Mouse (Mus musculus) liver, embryonic 15.5 days (tissue): ENCODE results near the gene Kdelr3. TPM values are rescaled to one million over a fixed set of nuclear protein-coding genes. Genes with fewer than 3 reads are reported as not detected.
A peak's percentile ranks its signal among the peaks of the same experiment; 100 is the strongest.

Experiments used
- ATAC-seq: fragments of 200-750 bp; cut with Nextera tagmentation; 2 replicates; pipeline ENCODE4 v1.8.0; 2017; ENCODE audit warnings: moderate number of reproducible peaks, mild to moderate bottlenecking, moderate library complexity; ENCODE audit not compliant: insufficient read depth
- H3K27ac ChIP-seq: fragments of 300-500 bp; sonication (generic); replicated peaks from 2 replicates; pipeline ENCODE4 v1.5.1; 2015; ENCODE audit warnings: mild to moderate bottlenecking, inconsistent platforms
- H3K27me3 ChIP-seq: fragments of 300-500 bp; sonication (generic); 2 replicates; pipeline ENCODE4 v1.6.1; 2015; ENCODE audit warnings: mild to moderate bottlenecking, inconsistent platforms
- H3K36me3 ChIP-seq: fragments of 300-500 bp; sonication (generic); replicated peaks from 2 replicates; pipeline ENCODE4 v1.6.1; 2015; ENCODE audit warnings: moderate library complexity, mild to moderate bottlenecking, inconsistent platforms
- H3K4me1 ChIP-seq: fragments of 300-500 bp; sonication (generic); replicated peaks from 2 replicates; pipeline ENCODE4 v1.6.1; 2015; ENCODE audit warnings: inconsistent platforms
- H3K4me2 ChIP-seq: fragments of 300-500 bp; sonication (generic); 2 replicates; pipeline ENCODE4 v1.6.1; 2015; ENCODE audit warnings: moderate library complexity, mild to moderate bottlenecking, inconsistent platforms
- H3K4me3 ChIP-seq: fragments of 300-500 bp; sonication (generic); replicated peaks from 2 replicates; pipeline ENCODE4 v1.5.1; 2015; ENCODE audit warnings: mild to moderate bottlenecking, inconsistent platforms
- H3K9ac ChIP-seq: fragments of 300-500 bp; sonication (generic); 2 replicates; pipeline ENCODE4 v1.6.1; 2015; ENCODE audit warnings: moderate library complexity, mild to moderate bottlenecking, inconsistent platforms
- H3K9me3 ChIP-seq: fragments of 300-500 bp; sonication (generic); replicated peaks from 2 replicates; pipeline ENCODE4 v1.6.1; 2016; ENCODE audit warnings: inconsistent platforms
- WGBS: fragments of 180-500 bp; shearing (Covaris S2); methylation state at CpG from one replicate; pipeline ENCODE4 v1.1.7; 2015; ENCODE audit warnings: mixed read lengths; ENCODE audit not compliant: insufficient replicate concordance; 5-methylcytosine and 5-hydroxymethylcytosine counted together
- polyA plus RNA-seq: library from polyadenylated mRNA; unstranded; fragments of >200 nt; fragmentation: Nextera tagmentation; extraction: Ambion mirVana; gene quantifications from 2 replicates; pipeline ENCODE4 v1.2.1, GENCODE M21; 2015

The Kdelr3 gene
- 4.5 and 5.3 TPM in 2 replicates for polyA plus RNA-seq

DNA sequence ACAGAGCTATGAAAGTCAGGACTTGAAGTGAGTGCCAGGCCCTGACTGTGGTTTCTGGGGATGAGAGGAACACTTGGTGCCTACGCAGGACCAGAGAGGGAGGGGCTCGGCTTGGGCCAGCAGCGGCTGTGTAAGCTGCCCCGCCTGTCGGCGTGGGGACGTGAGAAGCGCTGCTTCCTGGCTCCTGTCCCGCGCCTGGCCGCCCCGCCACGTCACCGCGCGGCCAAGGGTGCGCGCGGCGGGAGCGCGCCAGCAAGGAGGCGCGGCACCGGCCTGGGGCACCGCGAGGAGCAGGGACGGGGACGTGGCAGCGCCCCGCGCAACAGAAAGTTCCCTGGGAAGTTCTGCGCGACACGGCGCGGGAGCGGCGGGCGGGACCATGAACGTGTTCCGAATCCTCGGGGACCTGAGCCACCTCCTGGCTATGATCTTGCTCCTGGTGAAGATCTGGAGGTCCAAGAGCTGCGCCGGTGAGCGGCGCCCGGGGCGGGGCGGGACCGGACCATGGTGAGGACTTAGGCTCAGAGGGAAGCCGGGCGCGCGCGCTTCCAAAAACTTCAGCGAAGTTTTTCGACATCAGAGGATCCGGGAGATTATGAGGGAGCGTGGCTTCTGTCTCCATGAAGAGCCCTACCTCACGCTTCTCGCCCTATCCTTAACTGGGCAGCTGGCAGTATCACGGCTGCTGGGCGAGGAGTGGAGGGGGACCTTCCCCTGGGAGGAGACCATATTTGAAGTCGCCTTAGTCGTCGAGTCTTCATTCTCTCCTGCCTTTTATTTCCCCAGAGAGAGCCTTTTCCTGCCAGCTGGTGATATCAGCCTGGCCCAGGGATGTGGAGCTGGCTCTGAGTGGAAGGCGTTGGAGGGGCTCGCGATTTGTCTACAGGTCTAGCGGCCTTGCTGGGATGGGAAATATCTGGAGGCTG, at the start of gene Kdelr3:
TSS of gene Kdelr3 (plus strand) at position 241 of the 926 bp plus-strand sequence.
- Histone ChIP-seq H3K4me2 (peak within 1 kb of the TSS; percentile 71), H3K4me3 (peak within 1 kb of the TSS; percentile 48), H3K9me3 (no peaks in the 10 kb centered on the region), H3K4me1 (peaks cover 31% of the 10 kb centered on the region), H3K27ac (no peak within 1 kb of the TSS), H3K36me3 (no peaks in the 10 kb centered on the region), H3K27me3 (peaks cover 84% of the 10 kb centered on the region), H3K9ac (peak within 1 kb of the TSS; percentile 15; the same call in 1 of the 2 replicates)
- WGBS = under 1% methylated on average over 71 of the region's 71 CpGs
- ATAC-seq = peak; percentile 35; the same call in 1 of the 2 replicates

DNA sequence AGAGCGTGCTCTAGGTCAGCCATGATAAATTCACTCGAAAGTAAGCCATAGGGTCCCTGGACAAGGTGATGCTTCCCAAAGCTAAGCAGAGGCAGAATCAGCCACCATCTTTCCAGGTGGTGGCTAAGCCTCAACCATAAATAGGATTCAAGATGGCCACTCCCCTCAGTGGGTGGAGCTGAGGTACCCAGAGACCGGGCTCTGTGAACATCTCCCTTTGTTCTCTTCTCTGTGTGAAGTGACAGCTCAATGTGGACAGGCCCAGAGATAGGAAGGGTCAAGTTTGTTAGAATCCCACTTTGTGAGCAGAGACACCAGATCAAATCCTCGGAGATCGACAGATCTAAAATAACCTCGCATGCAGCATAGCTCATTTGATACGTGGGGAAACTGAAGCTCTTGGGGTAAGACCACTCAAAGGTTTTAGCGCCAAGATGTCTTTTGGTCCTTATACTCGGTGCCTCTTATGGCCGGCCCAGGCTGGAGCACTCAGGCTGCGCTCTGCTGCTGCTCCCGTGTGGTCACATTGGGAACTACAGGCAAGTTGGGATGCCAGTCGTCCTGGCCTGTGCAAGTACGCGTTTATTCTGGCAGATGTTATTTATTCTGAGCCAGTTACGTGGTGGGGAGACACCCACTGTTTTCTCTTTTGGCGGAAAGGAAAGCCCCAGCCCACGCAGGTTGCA, 49.5 kb upstream of the Kdelr3 start:
- WGBS = 4% methylated on average over 18 of the region's 18 CpGs
- Histone ChIP-seq H3K4me1 (no peaks in the 10 kb centered on the region), H3K9me3 (no peaks in the 10 kb centered on the region), H3K4me2 (no peak overlapping the region), H3K27ac (no peak overlapping the region), H3K9ac (no peak overlapping the region), H3K36me3 (no peaks in the 10 kb centered on the region), H3K4me3 (no peak overlapping the region), H3K27me3 (peaks cover 36% of the 10 kb centered on the region)
- no peak for ATAC-seq

DNA sequence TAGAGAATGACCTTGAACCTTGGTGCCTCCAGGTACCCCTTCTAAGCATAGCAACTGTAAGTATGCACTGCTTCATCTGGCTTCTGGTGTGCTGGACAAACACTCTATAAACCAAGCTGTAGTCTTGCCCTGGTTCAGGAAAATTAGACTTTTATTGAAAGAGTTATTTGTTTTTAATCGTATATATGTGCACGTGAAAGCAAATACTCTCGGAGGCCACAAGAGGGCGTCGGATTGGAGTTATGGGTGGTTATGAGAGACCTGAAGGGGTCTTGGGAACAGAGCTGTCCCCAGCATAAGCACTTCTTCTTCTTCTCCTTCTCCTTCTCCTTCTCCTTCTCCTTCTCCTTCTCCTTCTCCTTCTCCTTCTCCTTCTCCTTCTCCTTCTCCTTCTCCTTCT, 46.6 kb upstream of the Kdelr3 start:
- H3K4me3 ChIP-seq = no peak overlapping the region
- no peak for ATAC-seq
- H3K27ac ChIP-seq = no peak overlapping the region
- no peak overlapping the region for H3K9ac ChIP-seq
- 62% methylated on average over 5 of the region's 5 CpGs for whole genome bisulfite sequencing
- 0 out of 2 replicates have a peak, but pooled peaks cover 10% of the 10 kb centered on the region for H3K27me3 ChIP-seq
- H3K9me3 ChIP-seq = no peaks in the 10 kb centered on the region
- no peaks in the 10 kb centered on the region for H3K4me1 ChIP-seq
- H3K36me3 ChIP-seq = no peaks in the 10 kb centered on the region
- no peak overlapping the region for H3K4me2 ChIP-seq

DNA sequence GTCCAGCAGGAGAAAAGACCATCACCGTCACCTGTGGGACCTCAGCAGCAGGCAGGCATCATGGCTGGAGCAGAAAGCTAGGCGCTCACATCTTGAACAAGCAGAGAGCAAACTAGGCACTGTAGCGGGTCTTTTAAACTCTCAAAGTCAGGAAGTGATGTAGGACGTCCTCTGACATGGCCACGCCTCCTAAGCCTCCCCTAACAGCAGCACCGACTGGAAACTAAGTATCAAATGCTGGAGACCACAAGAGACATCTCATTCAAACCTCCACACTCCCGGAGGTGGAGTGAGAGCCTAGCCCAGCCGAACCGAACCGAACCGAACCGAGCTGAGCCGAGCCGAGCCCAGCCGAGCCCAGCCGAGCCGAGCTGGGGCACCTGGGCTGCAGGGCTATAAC, 45.6 kb upstream of the Kdelr3 start:
- no peaks in the 10 kb centered on the region for H3K36me3 ChIP-seq
- H3K9ac ChIP-seq = no peak overlapping the region
- H3K27me3 ChIP-seq = 0 out of 2 replicates have a peak, but pooled peaks cover 10% of the 10 kb centered on the region
- H3K27ac ChIP-seq = no peak overlapping the region
- H3K4me3 ChIP-seq = no peak overlapping the region
- no peaks in the 10 kb centered on the region for H3K4me1 ChIP-seq
- WGBS = 24% methylated on average over 17 of the region's 17 CpGs
- no peaks in the 10 kb centered on the region for H3K9me3 ChIP-seq
- H3K4me2 ChIP-seq = no peak overlapping the region
- no peak for ATAC-seq

DNA sequence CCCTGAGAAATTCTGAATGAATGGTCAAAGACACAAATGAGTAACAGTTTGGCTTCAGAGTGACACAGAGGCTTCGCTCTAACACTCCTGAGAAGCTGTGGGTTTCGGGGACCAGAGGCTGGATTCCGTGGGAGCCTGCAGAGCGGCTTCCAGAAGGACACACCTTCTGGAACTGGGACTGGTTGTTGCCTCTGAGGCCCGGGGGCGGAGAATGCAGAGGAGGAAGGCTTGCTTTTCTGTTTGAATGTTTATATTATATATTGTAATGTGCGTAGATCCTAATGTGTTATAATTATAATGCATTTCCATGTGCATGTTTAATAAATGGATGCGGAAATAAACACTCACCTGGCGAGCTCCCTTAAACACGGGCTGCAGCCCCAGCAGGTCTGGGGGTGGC, 45.1 kb upstream of the Kdelr3 start:
- Histone ChIP-seq H3K9ac (no peak overlapping the region), H3K4me2 (no peak overlapping the region), H3K4me3 (no peak overlapping the region), H3K27ac (no peak overlapping the region), H3K27me3 (0 out of 2 replicates have a peak, but pooled peaks cover 10% of the 10 kb centered on the region), H3K36me3 (no peaks in the 10 kb centered on the region), H3K4me1 (no peaks in the 10 kb centered on the region), H3K9me3 (no peaks in the 10 kb centered on the region)
- 48% methylated on average over 10 of the region's 10 CpGs for WGBS
- ATAC-seq = no peak

DNA sequence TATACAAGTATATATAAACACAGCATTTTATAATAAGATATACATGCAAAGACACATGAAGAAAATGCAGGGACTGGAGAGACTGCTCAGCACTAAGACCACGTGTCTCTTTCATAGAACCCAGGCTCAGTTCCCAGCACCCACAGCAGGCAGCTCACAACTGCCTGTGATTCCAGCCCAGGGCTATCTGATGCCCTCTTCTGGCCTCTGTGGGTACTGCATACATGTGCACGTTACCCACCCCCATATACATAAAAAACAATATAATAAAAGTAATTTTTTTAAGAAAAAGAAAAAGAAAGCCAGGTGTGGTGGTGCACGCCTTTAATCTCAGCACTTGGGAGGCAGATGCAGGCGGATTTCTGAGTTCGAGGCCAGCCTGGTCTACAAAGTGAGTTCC, 43.2 kb upstream of the Kdelr3 start:
- H3K4me3 ChIP-seq = no peak overlapping the region
- H3K9ac ChIP-seq = no peak overlapping the region
- no peaks in the 10 kb centered on the region for H3K9me3 ChIP-seq
- no peak for ATAC-seq
- no peaks in the 10 kb centered on the region for H3K4me1 ChIP-seq
- whole genome bisulfite sequencing = 60% methylated on average over 5 of the region's 5 CpGs
- no peak overlapping the region for H3K27ac ChIP-seq
- peaks cover under 1% of the 10 kb centered on the region; the same call in 1 of the 2 replicates for H3K27me3 ChIP-seq
- H3K36me3 ChIP-seq = no peaks in the 10 kb centered on the region
- no peak overlapping the region for H3K4me2 ChIP-seq

DNA sequence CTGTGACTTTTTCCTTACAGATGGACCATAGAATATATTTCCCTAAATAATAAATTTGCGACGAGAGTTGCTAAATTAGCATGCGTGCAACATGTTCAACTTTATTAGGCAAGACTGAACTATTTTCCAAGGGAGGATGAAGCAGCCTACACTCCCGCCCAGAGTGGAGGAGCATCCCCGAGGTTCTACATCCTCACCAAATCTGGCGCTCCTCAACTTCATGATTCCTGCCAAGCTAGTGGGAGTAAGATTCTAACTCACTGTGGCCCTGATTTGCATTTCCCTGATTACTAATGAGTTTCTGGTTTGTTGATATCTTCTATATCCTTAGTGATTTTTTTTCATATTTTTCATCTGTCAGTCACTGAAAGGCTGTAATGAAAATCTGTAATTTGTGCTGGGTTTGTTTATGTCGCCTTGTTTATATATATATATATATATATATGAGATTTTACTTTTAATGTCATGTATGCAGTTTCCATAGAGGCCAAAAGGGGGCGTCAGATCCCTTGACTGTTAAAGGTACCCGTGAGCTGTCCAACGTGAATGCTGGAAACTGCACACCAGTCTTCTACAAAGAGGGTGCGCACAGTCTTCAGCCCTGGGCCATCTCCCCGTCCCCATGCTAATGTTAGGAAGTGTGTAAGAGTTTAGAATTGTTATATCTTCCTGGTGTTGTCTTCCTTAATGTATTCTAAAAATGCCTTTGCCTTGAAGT, 42.4 kb upstream of the Kdelr3 start:
- H3K36me3 ChIP-seq = no peaks in the 10 kb centered on the region
- no peaks in the 10 kb centered on the region; the same call in 1 of the 2 replicates for H3K27me3 ChIP-seq
- H3K4me2 ChIP-seq = no peak overlapping the region
- H3K4me3 ChIP-seq = no peak overlapping the region
- H3K9me3 ChIP-seq = no peaks in the 10 kb centered on the region
- no peak overlapping the region for H3K27ac ChIP-seq
- WGBS = 47% methylated on average over 12 of the region's 12 CpGs
- no peaks in the 10 kb centered on the region for H3K4me1 ChIP-seq
- ATAC-seq = no peak
- H3K9ac ChIP-seq = no peak overlapping the region

DNA sequence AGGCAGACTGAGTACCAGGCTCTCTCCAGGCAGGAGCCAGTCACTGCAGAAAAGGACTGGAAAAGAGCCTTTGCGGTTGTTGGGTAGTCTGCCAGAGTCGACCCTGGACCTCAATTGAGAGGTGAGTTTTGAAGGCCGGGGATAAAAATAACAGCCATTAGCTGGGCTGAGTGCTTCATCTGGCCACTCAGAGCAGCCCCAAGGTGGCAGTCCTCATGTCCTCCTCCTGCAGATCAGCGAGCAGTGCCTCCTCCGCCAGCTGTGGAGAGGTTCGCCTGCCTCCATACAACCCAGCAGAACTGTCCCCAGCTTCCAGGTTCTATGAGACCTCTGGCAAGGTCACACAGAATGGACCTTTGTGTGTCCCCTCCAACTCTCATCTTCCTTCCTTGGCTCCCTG, 39.0 kb upstream of the Kdelr3 start:
- H3K9me3 ChIP-seq = no peaks in the 10 kb centered on the region
- WGBS = 52% methylated on average over 6 of the region's 6 CpGs
- no peak for ATAC-seq

DNA sequence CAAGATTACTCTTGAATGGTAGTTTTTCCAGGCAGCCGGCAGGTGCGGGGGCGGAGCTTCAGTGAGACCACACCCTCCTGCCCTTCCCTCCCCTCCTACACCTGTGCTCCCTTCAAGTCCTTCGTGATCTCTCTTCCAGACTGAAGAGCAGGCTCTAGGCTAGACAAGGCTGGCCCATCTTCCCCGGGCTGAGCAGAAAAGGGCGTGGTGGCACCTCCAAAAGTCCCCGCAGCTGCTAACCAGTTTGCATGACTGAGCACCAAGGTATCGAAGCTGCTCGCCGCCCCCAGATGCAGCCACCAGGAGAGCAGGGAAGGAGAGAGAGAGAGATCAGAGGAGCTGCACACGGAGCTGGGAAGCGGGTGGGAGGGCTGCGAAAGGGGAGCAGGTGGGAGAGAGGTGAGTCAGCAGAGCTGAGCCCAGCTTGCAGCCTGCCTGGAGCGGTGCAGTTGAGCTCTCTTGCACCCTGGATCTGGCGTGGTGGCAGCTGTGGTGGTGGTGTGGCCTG, 35.0 kb upstream of the Kdelr3 start:
- Histone ChIP-seq H3K9ac (no peak overlapping the region), H3K36me3 (no peaks in the 10 kb centered on the region), H3K4me1 (no peaks in the 10 kb centered on the region), H3K9me3 (no peaks in the 10 kb centered on the region), H3K4me2 (no peak overlapping the region), H3K27ac (no peak overlapping the region), H3K4me3 (no peak overlapping the region), H3K27me3 (peaks cover 24% of the 10 kb centered on the region)
- WGBS = 15% methylated on average over 15 of the region's 15 CpGs
- ATAC-seq = no peak

More for the DNA sequence above, 39.0 kb upstream of the Kdelr3 start:
- Histone ChIP-seq H3K4me3 (no peak overlapping the region), H3K36me3 (no peaks in the 10 kb centered on the region), H3K27me3 (peaks cover 17% of the 10 kb centered on the region), H3K4me1 (no peaks in the 10 kb centered on the region), H3K4me2 (no peak overlapping the region), H3K27ac (no peak overlapping the region), H3K9ac (no peak overlapping the region)

DNA sequence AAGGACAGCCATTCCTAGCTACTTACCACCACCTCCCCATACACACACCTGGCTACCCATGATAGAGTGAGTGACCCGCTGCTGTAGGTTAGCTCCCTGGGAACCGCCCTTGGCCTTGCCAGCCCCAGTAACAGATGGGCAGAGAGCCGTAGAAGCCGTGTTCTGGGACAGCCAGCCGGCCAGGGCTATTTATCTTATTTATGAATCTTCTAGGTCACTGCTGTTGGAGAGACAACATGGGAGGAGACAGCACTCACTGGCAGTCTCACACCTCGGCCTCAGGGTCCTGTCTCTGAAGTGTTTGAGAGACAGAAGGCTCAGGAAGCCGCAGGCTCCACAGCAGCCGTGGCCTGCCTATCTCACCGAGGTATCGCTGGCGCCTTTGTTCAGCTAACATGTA, 26.7 kb upstream of the Kdelr3 start:
- Histone ChIP-seq H3K36me3 (no peaks in the 10 kb centered on the region), H3K27me3 (peaks cover 53% of the 10 kb centered on the region), H3K27ac (no peak overlapping the region), H3K4me2 (no peak overlapping the region), H3K4me1 (no peaks in the 10 kb centered on the region), H3K9me3 (no peaks in the 10 kb centered on the region), H3K4me3 (no peak overlapping the region), H3K9ac (no peak overlapping the region)
- no peak for ATAC-seq
- 58% methylated on average over 11 of the region's 11 CpGs for WGBS
